Mouse (Mus musculus) hindbrain, embryonic 14.5 days (tissue): ENCODE data around the gene Caprin1. TPM values are rescaled to one million over a fixed set of nuclear protein-coding genes. Genes with fewer than 3 reads are reported as not detected.

ENCODE experiments used
- ATAC-seq: fragments of 200-750 bp; cut with Nextera tagmentation; 2 replicates; pipeline ENCODE4 v1.8.0; 2017; ENCODE audit warnings: moderate number of reproducible peaks, mild to moderate bottlenecking, moderate TSS enrichment, moderate library complexity; ENCODE audit not compliant: low FRiP score
- DNase-seq: peaks from one replicate; pipeline ENCODE4 v3.0.0-alpha.2; 2015; ENCODE audit warnings: low spot score
- H3K27ac ChIP-seq: fragments of 300-500 bp; sonication (generic); 2 replicates; pipeline ENCODE4 v1.5.1; 2014; ENCODE audit warnings: mild to moderate bottlenecking, moderate library complexity
- H3K27me3 ChIP-seq: fragments of 300-500 bp; sonication (generic); 2 replicates; pipeline ENCODE4 v1.6.1; 2014; ENCODE audit warnings: mild to moderate bottlenecking, low read length, mixed read lengths; ENCODE audit not compliant: control insufficient read depth, insufficient read depth
- H3K36me3 ChIP-seq: fragments of 300-500 bp; sonication (generic); replicated peaks from 2 replicates; pipeline ENCODE4 v1.6.1; 2014; ENCODE audit not compliant: control insufficient read depth, insufficient read depth
- H3K4me1 ChIP-seq: fragments of 300-500 bp; sonication (generic); replicated peaks from 2 replicates; pipeline ENCODE4 v1.6.1; 2014; ENCODE audit warnings: antibody characterized with exemption, low read length, mixed read lengths; ENCODE audit not compliant: control insufficient read depth, insufficient read depth
- H3K4me2 ChIP-seq: fragments of 300-500 bp; sonication (generic); replicated peaks from 2 replicates; pipeline ENCODE4 v1.6.1; 2014; ENCODE audit warnings: mild to moderate bottlenecking, moderate library complexity
- H3K4me3 ChIP-seq: fragments of 300-500 bp; sonication (generic); replicated peaks from 2 replicates; pipeline ENCODE4 v1.5.1; 2014; ENCODE audit warnings: mild to moderate bottlenecking, low read length
- H3K9ac ChIP-seq: fragments of 300-500 bp; sonication (generic); 2 replicates; pipeline ENCODE4 v1.6.1; 2014
- H3K9me3 ChIP-seq: fragments of 300-500 bp; sonication (generic); 2 replicates; pipeline ENCODE4 v1.6.1; 2016; ENCODE audit warnings: low read length; ENCODE audit not compliant: control insufficient read depth
- WGBS: fragments of 180-500 bp; shearing (Covaris S2); extraction: QIAGEN DNeasy Blood & Tissue Kit; methylation state at CpG from one replicate; pipeline ENCODE4 v1.1.7; 2014; 5-methylcytosine and 5-hydroxymethylcytosine counted together
- polyA plus RNA-seq: library from polyadenylated mRNA; unstranded; fragments of >200 nt; fragmentation: Nextera tagmentation; extraction: Ambion mirVana; gene quantifications from 2 replicates; pipeline ENCODE4 v1.2.1, GENCODE M21; 2014

Caprin1 gene
- polyA plus RNA-seq, 1 experiment from 2014 or later: 399 TPM

DNA sequence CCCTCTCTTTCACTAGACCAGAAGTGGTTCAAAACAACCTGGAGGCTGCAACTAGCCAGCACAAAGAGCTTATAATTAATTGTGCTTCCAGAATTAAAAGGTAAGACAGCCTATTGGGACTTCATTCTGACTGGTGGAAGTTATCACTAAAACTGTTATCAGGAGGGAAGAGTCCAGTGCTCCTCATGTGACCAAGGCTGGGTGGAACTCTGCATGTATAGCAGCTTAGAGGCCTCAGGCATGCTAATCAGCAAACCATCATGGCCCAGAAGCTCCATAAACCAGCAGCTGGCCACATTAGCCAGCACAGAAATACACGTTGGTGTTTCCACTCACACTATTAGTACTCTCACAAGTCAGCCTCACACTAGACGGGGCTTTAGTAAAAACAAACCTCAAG, 50.7 kb downstream of the Caprin1 start:
- ATAC-seq: no peak
- no peak overlapping the region for H3K4me3 ChIP-seq
- WGBS: 93% methylated on average over 2 of the region's 2 CpGs
- no peaks in the 10 kb centered on the region for H3K27me3 ChIP-seq
- no peak overlapping the region for H3K4me2 ChIP-seq
- no peak for DNase-seq
- H3K27ac ChIP-seq: no peak overlapping the region
- H3K9ac ChIP-seq: no peak overlapping the region
- H3K4me1 ChIP-seq: no peaks in the 10 kb centered on the region
- peaks cover 80% of the 10 kb centered on the region for H3K36me3 ChIP-seq
- no peaks in the 10 kb centered on the region for H3K9me3 ChIP-seq

DNA sequence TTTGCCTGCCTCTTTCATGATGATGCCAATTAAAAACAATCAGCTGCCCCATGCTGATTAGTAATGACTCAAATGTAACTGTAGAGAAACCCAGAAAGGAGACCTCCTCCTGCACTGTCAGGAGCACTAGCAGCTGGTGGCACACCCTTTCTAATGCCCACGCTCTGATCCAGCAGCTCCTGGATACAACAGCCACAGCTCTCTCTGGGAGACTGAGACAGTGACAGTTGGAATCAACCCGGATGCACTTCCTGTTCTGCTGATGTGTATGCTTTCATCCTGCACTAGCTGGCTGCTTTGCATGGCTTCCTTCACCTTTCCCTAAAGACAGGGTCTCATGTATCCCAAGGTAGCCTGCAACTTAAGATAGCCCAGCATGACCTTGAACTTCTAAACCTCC, 51.4 kb downstream of the Caprin1 start:
- Histone ChIP-seq H3K27ac (no peak overlapping the region), H3K27me3 (no peaks in the 10 kb centered on the region), H3K9ac (no peak overlapping the region), H3K9me3 (no peaks in the 10 kb centered on the region), H3K4me1 (no peaks in the 10 kb centered on the region), H3K36me3 (peaks cover 74% of the 10 kb centered on the region), H3K4me3 (no peak overlapping the region), H3K4me2 (no peak overlapping the region)
- DNase-seq (no peak), ATAC-seq (no peak)
- WGBS: 88% methylated on average over 2 of the region's 2 CpGs

- H3K36me3 ChIP-seq: peaks cover 70% of the 10 kb centered on the region
- ATAC-seq (no peak), DNase-seq (no peak)
- WGBS: 86% methylated on average over 5 of the region's 5 CpGs
- H3K4me1 ChIP-seq: no peaks in the 10 kb centered on the region
- H3K9me3 ChIP-seq: no peaks in the 10 kb centered on the region
- H3K27me3 ChIP-seq: no peaks in the 10 kb centered on the region
- no peak overlapping the region for H3K4me3 ChIP-seq
- no peak overlapping the region for H3K9ac ChIP-seq
- H3K4me2 ChIP-seq: no peak overlapping the region
- no peak overlapping the region for H3K27ac ChIP-seq
Observed at GRCm38 (mm10) chr2:103745481-103745880, 52.0 kb downstream of the Caprin1 start.

DNA sequence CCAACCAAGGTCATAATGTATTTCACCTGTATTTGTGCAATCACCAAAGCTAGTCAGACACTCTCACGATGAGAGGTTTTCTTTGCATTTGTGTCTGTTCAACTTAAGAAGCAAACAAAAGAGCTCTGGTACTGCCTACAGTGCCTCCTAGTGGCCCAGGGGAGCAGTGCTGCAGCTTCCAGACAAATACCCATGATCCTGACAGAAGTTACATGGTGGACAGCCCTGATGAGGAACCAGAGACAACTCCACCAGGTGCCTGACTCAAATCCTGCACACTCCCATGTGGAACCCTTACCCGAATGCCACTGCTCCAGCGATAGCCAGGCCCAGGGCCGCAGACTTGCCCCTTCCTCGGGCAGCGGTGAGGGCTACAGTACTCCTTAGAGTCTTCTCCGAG, 53.5 kb downstream of the Caprin1 start:
- DNase-seq: peak; percentile 76
- Histone ChIP-seq H3K27me3 (no peaks in the 10 kb centered on the region), H3K36me3 (peaks cover 67% of the 10 kb centered on the region), H3K27ac (no peak overlapping the region), H3K9me3 (no peaks in the 10 kb centered on the region), H3K4me1 (no peaks in the 10 kb centered on the region), H3K4me2 (no peak overlapping the region), H3K4me3 (no peak overlapping the region), H3K9ac (no peak overlapping the region)
- 83% methylated on average over 7 of the region's 7 CpGs for WGBS
- ATAC-seq: peak; percentile 21; the same call in 1 of the 2 replicates

DNA sequence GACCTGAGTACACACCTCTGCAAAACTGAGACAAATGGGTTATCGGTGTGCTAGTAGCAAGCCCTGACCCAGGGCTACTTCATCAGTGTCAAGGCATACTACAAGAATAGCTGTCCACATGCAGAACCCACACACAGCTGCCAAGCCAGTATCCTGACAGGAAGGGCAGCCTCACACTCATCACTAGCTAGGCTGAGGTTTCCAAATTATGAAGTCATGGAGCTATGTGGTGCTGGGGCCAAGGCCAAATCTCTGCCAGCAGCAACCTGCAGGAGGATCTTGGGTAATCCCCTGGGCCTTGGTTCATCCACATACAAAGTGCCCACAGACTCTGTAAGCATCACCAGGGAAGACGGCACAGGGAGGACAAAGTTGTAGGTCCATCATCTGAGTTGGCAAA, 53.9 kb downstream of the Caprin1 start:
- H3K9me3 ChIP-seq: no peaks in the 10 kb centered on the region
- H3K4me2 ChIP-seq: no peak overlapping the region
- no peak overlapping the region for H3K4me3 ChIP-seq
- H3K27ac ChIP-seq: no peak overlapping the region
- DNase-seq: no peak
- no peak overlapping the region for H3K9ac ChIP-seq
- H3K27me3 ChIP-seq: no peaks in the 10 kb centered on the region
- no peak for ATAC-seq
- H3K4me1 ChIP-seq: no peaks in the 10 kb centered on the region
- WGBS: 95% methylated on average over 2 of the region's 2 CpGs
- peaks cover 67% of the 10 kb centered on the region for H3K36me3 ChIP-seq

DNA sequence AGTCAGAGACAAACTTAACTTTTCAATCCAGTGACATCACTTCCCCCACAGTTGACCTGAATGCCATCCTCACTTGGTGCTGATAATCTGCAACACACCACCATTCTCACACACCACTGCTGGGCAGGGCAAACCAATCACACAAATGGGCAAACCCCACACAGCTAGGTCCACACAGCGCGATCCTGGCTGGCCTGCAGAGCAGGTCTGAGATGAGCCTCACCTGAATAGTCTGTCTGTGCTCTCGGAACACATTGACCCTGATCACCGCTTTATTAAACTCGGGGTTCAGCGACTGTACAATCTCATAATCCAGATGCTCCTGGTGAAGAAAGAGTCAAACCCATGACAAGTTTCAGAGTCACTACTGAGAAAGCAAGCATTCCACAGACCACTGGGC, 54.6 kb downstream of the Caprin1 start:
- Histone ChIP-seq H3K4me1 (no peaks in the 10 kb centered on the region), H3K9ac (no peak overlapping the region), H3K9me3 (no peaks in the 10 kb centered on the region), H3K4me3 (no peak overlapping the region), H3K36me3 (peaks cover 63% of the 10 kb centered on the region), H3K27me3 (no peaks in the 10 kb centered on the region), H3K4me2 (no peak overlapping the region), H3K27ac (no peak overlapping the region)
- DNase-seq: no peak
- no peak for ATAC-seq
- 96% methylated on average over 6 of the region's 6 CpGs for WGBS

DNA sequence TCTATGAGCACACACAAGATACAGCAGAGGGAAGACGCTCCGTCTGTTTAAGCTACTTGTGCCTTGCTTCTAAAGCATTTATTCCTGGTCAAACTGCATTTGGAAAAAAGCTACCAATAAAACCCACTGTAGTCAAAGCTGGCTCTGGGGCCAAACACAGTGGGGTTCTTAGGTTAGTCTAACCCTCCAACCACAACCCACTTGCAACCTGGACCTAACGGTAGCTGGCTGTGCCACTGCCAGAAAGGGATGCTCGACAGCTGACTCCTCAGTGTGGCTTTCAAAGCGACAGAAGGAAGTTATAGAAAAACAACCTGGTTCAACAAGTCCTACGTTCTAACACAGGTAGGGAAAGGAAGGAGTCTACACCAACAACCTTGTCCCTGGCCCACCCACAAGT, 66.0 kb downstream of the Caprin1 start:
- no peaks in the 10 kb centered on the region for H3K9me3 ChIP-seq
- H3K27ac ChIP-seq: no peak overlapping the region
- WGBS: 92% methylated on average over 6 of the region's 6 CpGs
- H3K4me3 ChIP-seq: no peak overlapping the region
- H3K27me3 ChIP-seq: no peaks in the 10 kb centered on the region
- H3K36me3 ChIP-seq: peaks cover 79% of the 10 kb centered on the region
- no peak for DNase-seq
- H3K4me2 ChIP-seq: no peak overlapping the region
- H3K4me1 ChIP-seq: no peaks in the 10 kb centered on the region
- no peak for ATAC-seq
- no peak overlapping the region for H3K9ac ChIP-seq

- Histone ChIP-seq H3K9ac (no peak overlapping the region), H3K4me1 (no peaks in the 10 kb centered on the region), H3K27ac (no peak overlapping the region), H3K27me3 (no peaks in the 10 kb centered on the region), H3K36me3 (peaks cover 80% of the 10 kb centered on the region), H3K4me3 (no peak overlapping the region), H3K9me3 (no peaks in the 10 kb centered on the region), H3K4me2 (no peak overlapping the region)
- DNase-seq: no peak
- WGBS: 85% methylated on average over 8 of the region's 8 CpGs
- ATAC-seq: no peak
Observed at GRCm38 (mm10) chr2:103730999-103731398, 66.5 kb downstream of the Caprin1 start.

DNA sequence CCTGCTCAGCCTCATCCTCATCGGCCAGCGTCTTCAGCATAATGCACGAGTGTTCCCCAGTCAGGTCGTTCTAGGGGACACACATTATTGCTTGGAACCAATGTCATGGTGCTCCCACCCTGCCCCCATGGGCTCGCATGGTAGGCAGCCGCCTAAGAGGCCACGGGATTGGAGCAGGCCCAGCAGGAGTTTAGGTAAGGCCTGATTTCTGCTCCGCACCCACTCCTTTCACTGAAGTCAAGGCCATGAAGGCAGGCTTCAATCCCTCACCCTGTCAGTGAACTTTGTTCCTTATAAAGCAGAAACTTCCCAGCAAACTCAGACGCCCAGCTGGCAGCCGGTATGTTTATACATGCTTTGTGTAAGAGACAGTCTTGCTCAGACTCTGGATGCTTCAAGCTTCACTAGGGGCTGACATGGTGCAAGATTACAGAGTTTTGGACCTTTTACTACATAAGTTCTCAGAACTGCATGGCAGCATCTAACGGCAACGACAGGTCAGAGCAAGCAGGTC, 69.4 kb downstream of the Caprin1 start:
- Histone ChIP-seq H3K4me1 (no peaks in the 10 kb centered on the region), H3K9me3 (no peaks in the 10 kb centered on the region), H3K4me2 (no peak overlapping the region), H3K36me3 (peaks cover 81% of the 10 kb centered on the region), H3K27ac (no peak overlapping the region), H3K27me3 (no peaks in the 10 kb centered on the region), H3K9ac (no peak overlapping the region), H3K4me3 (no peak overlapping the region)
- ATAC-seq (no peak), DNase-seq (no peak)
- WGBS: 87% methylated on average over 12 of the region's 12 CpGs

DNA sequence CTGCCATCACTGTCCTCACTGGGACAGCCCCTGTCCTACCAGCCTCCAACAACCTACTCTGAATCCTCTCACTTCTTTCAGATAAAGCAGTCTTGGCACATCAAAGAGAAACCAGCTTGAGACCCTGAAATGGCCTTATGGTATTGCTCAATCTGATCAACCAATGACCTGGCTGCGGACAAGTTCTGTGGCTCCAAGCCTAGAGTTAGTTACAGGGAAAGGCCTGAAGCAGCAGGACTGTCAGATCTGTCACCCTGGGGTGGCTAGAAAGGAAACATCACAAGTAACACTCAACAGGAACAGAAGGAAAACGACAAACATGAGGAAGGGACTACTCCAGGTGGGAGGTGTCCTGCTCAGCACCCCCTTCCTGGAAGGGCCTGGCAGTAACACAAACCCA, 72.9 kb downstream of the Caprin1 start:
- Histone ChIP-seq H3K9ac (no peak overlapping the region), H3K9me3 (no peaks in the 10 kb centered on the region), H3K4me2 (no peak overlapping the region), H3K4me3 (no peak overlapping the region), H3K4me1 (no peaks in the 10 kb centered on the region), H3K27me3 (no peaks in the 10 kb centered on the region), H3K36me3 (peaks cover 81% of the 10 kb centered on the region), H3K27ac (no peak overlapping the region)
- ATAC-seq: no peak
- no peak for DNase-seq
- 91% methylated on average over 2 of the region's 2 CpGs for WGBS
